Mouse (Mus musculus): Measurements from ENCODE around the gene Grip1.

GRCm38 (mm10) chr10:119447930-119448329, 5.7 kb upstream of the Grip1 start:
- no peak for TF ChIP-seq CTCF (IDR thresholded peaks at IDR 0.05; ENCODE audit: borderline replicate concordance, insufficient read depth, low read length)
- TF ChIP-seq POLR2A (IDR thresholded peaks at IDR 0.05; ENCODE audit: low read depth, low read length), result no peak
